Mouse (Mus musculus): Measurements from ENCODE around the gene Aff3. TPM values are rescaled to one million over a fixed set of nuclear protein-coding genes. Genes with fewer than 3 reads are reported as not detected.

The Aff3 gene
- polyA plus RNA-seq, 1 experiment, result 2.2 TPM

DNA sequence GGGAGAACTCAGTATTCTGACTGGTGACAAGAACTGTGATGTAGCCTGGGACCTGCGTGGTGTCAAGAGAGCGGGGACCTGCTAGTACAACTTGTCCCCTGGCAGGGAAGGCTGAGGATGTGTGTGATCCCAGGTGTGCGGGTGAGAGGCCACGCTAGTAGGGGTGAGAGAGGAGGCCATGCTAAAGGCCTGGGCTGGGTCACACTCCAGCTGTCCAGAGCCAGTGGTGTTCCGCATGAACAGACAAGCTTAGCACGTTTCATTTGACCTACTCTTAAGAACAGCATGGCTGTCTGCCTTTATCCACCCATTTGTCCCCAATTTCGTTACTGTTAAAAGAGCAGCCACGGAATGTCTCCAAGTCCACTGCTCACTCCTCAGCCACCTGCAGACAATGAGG, 434.7 kb downstream of the Aff3 start:
- H3K4me3 ChIP-seq (ENCODE audit: insufficient read depth, low read depth, low read length), result no peak overlapping the region
- H3K4me1 ChIP-seq (ENCODE audit: control insufficient read depth, insufficient read depth, low read length), result no peaks in the 10 kb centered on the region
- WGBS, result 58% methylated on average over 8 of the region's 8 CpGs
- TF ChIP-seq CTCF (conservative IDR thresholded peaks at IDR 0.05; ENCODE audit: insufficient read depth, insufficient read length, low read depth, low read length) (no peak), POLR2A (IDR thresholded peaks at IDR 0.05; ENCODE audit: low read depth, low read length) (no peak)
- peak; percentile 39 for DNase-seq
- H3K27me3 ChIP-seq (replicated peaks; ENCODE audit: control insufficient read depth, insufficient read depth, low read length), result no peaks in the 10 kb centered on the region
- H3K36me3 ChIP-seq (ENCODE audit: control insufficient read depth, insufficient read depth, low read length), result no peaks in the 10 kb centered on the region
- no peak overlapping the region for H3K27ac ChIP-seq (ENCODE audit: insufficient read depth, low read depth, low read length)

- Histone ChIP-seq H3K4me3 (ENCODE audit: insufficient read depth, low read depth, low read length) (no peak overlapping the region), H3K27ac (ENCODE audit: insufficient read depth, low read depth, low read length) (no peak overlapping the region), H3K4me1 (ENCODE audit: control insufficient read depth, insufficient read depth, low read length) (no peaks in the 10 kb centered on the region), H3K27me3 (replicated peaks; ENCODE audit: control insufficient read depth, insufficient read depth, low read length) (no peaks in the 10 kb centered on the region), H3K36me3 (ENCODE audit: control insufficient read depth, insufficient read depth, low read length) (no peaks in the 10 kb centered on the region)
- 82% methylated on average over 4 of the region's 4 CpGs for WGBS
- TF ChIP-seq POLR2A (IDR thresholded peaks at IDR 0.05; ENCODE audit: low read depth, low read length) (no peak), CTCF (conservative IDR thresholded peaks at IDR 0.05; ENCODE audit: insufficient read depth, insufficient read length, low read depth, low read length) (no peak)
- no peak for DNase-seq
Measured at GRCm38 (mm10) chr1:38228806-38229205, 435.9 kb downstream of the Aff3 start.

- Histone ChIP-seq H3K4me1 (ENCODE audit: control insufficient read depth, insufficient read depth, low read length) (no peaks in the 10 kb centered on the region), H3K27me3 (replicated peaks; ENCODE audit: control insufficient read depth, insufficient read depth, low read length) (no peaks in the 10 kb centered on the region), H3K27ac (ENCODE audit: insufficient read depth, low read depth, low read length) (no peak overlapping the region), H3K36me3 (ENCODE audit: control insufficient read depth, insufficient read depth, low read length) (no peaks in the 10 kb centered on the region), H3K4me3 (ENCODE audit: insufficient read depth, low read depth, low read length) (no peak overlapping the region)
- no peak for DNase-seq
- WGBS, result 98% methylated on average over 3 of the region's 3 CpGs
- TF ChIP-seq CTCF (conservative IDR thresholded peaks at IDR 0.05; ENCODE audit: insufficient read depth, insufficient read length, low read depth, low read length) (no peak), POLR2A (IDR thresholded peaks at IDR 0.05; ENCODE audit: low read depth, low read length) (no peak)
Measured at GRCm38 (mm10) chr1:38225166-38225565, 439.6 kb downstream of the Aff3 start.

DNA sequence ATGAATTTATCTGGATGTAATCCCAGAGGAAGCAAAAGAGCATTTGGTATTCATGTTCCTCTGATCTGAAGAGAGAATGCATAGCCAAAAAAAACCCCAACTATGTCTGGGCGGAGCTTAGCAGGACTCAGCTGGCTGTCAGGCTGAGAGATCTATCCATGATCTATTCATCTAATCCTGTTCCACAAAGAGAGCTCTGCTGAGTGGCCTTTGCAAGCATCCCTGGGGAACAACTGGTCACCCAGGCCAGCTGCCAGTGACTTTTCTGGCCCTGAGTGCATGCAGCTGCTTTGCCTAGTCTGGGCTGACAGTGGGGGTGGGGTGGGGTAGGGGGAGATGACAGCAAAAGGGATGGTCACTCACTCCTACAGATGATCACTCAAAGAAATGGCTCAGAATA, 442.6 kb downstream of the Aff3 start:
- H3K27ac ChIP-seq (ENCODE audit: insufficient read depth, low read depth, low read length), result no peak overlapping the region
- no peaks in the 10 kb centered on the region for H3K36me3 ChIP-seq (ENCODE audit: control insufficient read depth, insufficient read depth, low read length)
- no peaks in the 10 kb centered on the region for H3K27me3 ChIP-seq (replicated peaks; ENCODE audit: control insufficient read depth, insufficient read depth, low read length)
- no peaks in the 10 kb centered on the region for H3K4me1 ChIP-seq (ENCODE audit: control insufficient read depth, insufficient read depth, low read length)
- TF ChIP-seq POLR2A (IDR thresholded peaks at IDR 0.05; ENCODE audit: low read depth, low read length), result no peak
- no peak for TF ChIP-seq CTCF (conservative IDR thresholded peaks at IDR 0.05; ENCODE audit: insufficient read depth, insufficient read length, low read depth, low read length)
- WGBS, result 74% methylated on average over 1 of the region's 1 CpGs
- peak; percentile 38 for DNase-seq
- H3K4me3 ChIP-seq (ENCODE audit: insufficient read depth, low read depth, low read length), result no peak overlapping the region

- Histone ChIP-seq H3K27me3 (replicated peaks; ENCODE audit: control insufficient read depth, insufficient read depth, low read length) (no peaks in the 10 kb centered on the region), H3K36me3 (ENCODE audit: control insufficient read depth, insufficient read depth, low read length) (no peaks in the 10 kb centered on the region), H3K4me1 (ENCODE audit: control insufficient read depth, insufficient read depth, low read length) (no peaks in the 10 kb centered on the region), H3K27ac (ENCODE audit: insufficient read depth, low read depth, low read length) (no peak overlapping the region), H3K4me3 (ENCODE audit: insufficient read depth, low read depth, low read length) (no peak overlapping the region)
- no peak for DNase-seq
- no peak for TF ChIP-seq POLR2A (IDR thresholded peaks at IDR 0.05; ENCODE audit: low read depth, low read length)
- WGBS, result 58% methylated on average over 8 of the region's 8 CpGs
Measured at GRCm38 (mm10) chr1:38221431-38221830, 443.3 kb downstream of the Aff3 start.

DNA sequence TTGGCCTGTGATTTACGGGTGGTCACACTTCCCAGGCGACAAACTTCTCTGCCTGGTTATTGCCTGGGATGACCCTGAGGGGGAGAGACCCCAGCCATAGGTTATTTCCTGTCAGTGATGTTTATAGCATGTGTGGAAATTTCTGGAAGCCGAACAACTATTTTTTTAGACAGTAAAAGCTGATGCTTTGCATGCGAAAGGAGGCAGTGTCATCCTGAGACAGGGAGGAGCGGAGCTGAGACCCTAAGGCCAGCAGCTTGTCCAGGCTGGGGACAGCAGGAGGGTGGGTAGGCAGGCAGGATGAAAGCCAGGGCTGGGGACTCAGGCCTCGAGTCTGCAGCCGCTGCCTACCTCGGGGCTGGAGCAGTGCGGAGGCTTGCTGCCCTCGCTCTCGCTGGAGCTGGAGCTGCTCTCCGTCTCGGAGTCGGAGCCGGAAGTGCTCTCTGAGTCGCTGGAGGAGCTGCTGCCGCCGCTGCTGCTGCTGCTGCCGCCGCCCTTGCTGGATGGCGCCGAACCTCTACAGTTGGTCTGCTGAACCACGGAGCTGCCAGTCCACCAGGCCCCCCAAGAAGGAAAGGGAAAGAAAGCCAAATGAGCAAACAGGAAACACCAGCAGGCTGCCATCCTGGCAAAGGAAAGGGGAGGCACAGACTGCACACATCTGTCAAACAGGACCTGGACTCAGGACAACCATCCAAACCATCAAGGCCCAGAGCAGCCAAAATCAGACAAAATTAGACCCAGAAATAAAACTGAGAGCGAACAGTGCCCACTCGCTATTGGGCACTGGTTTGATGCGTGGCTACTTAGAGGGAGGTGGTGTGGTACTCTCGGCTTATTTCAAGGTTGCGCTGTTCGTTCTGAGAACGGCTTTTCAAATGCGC, 446.6 kb downstream of the Aff3 start:
- Histone ChIP-seq H3K36me3 (ENCODE audit: control insufficient read depth, insufficient read depth, low read length) (no peaks in the 10 kb centered on the region), H3K4me3 (ENCODE audit: insufficient read depth, low read depth, low read length) (peak overlapping the region; percentile 20; the same call in 1 of the 2 replicates), H3K27ac (ENCODE audit: insufficient read depth, low read depth, low read length) (no peak overlapping the region), H3K4me1 (ENCODE audit: control insufficient read depth, insufficient read depth, low read length) (no peaks in the 10 kb centered on the region), H3K27me3 (replicated peaks; ENCODE audit: control insufficient read depth, insufficient read depth, low read length) (no peaks in the 10 kb centered on the region)
- no peak for DNase-seq
- 36% methylated on average over 31 of the region's 31 CpGs for WGBS
- TF ChIP-seq CTCF (conservative IDR thresholded peaks at IDR 0.05; ENCODE audit: insufficient read depth, insufficient read length, low read depth, low read length), result no peak
- TF ChIP-seq POLR2A (IDR thresholded peaks at IDR 0.05; ENCODE audit: low read depth, low read length), result no peak

DNA sequence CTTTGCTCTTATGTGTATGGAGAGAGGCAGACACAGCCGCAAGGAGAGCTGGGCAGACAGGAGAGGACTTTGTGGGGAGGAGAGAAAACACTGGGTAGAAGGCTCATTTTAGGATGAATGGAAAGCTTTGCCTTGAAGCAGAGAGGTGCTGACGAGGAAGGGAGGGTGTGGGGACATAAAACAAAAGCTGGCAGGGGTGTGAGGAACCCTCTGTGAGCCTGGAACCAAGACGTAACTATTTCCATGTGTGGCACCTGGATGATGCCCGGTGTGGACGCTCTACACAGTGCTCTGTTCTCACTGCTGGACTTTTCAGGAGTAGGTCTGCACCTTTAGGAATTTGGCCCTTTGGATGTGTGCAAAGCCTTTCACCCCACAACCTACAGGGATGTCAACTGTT, 447.7 kb downstream of the Aff3 start:
- 93% methylated on average over 5 of the region's 5 CpGs for WGBS
- no peak for DNase-seq
- no peak overlapping the region for H3K27ac ChIP-seq (ENCODE audit: insufficient read depth, low read depth, low read length)
- no peak overlapping the region for H3K4me3 ChIP-seq (ENCODE audit: insufficient read depth, low read depth, low read length)
- H3K27me3 ChIP-seq (replicated peaks; ENCODE audit: control insufficient read depth, insufficient read depth, low read length), result no peaks in the 10 kb centered on the region
- no peaks in the 10 kb centered on the region for H3K4me1 ChIP-seq (ENCODE audit: control insufficient read depth, insufficient read depth, low read length)
- TF ChIP-seq POLR2A (IDR thresholded peaks at IDR 0.05; ENCODE audit: low read depth, low read length) (no peak), CTCF (conservative IDR thresholded peaks at IDR 0.05; ENCODE audit: insufficient read depth, insufficient read length, low read depth, low read length) (no peak)
- no peaks in the 10 kb centered on the region for H3K36me3 ChIP-seq (ENCODE audit: control insufficient read depth, insufficient read depth, low read length)
